Mouse (Mus musculus): ENCODE results near the gene Rpl10-ps3. TPM values are rescaled to one million over a fixed set of nuclear protein-coding genes. Genes with fewer than 3 reads are reported as not detected.

Gene Rpl10-ps3
- polyA plus RNA-seq (2012; rRNA removed): 66.9 and 84.2 TPM in 2 replicates

DNA sequence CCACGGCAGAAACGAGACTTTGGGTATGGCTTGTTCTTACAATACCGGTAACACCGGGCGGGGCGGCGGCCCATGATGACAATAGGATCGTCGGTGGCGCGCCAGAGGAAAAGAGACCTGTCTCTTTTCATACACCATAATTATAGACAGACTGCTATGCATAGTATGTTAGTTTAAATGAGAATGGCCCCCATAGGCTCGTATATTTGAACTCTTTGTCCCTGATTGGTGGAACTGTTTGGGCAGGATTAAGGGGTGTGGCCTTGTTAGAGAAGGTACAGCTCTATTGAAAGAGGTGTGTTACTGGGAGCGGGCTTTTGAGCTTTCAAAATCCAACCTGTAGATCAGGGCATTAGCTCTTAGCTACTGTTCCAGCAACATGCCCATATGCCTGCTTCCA is at the start of gene Rpl10-ps3:
Gene Rpl10-ps3 (minus strand): TSS at position 101 of the 400 bp plus-strand sequence.
- H3K4me3 ChIP-seq (ENCODE audit: insufficient read depth, low read length): no peak within 1 kb of the TSS
- no peaks in the 10 kb centered on the region for H3K4me1 ChIP-seq (ENCODE audit: control insufficient read depth, insufficient read depth, low read length)
- no peak within 1 kb of the TSS for H3K27ac ChIP-seq (ENCODE audit: insufficient read depth, low read length)
- no peak for TF ChIP-seq CTCF (IDR thresholded peaks at IDR 0.05; ENCODE audit: extremely low read depth, insufficient read depth, low read length)
- TF ChIP-seq POLR2A (IDR thresholded peaks at IDR 0.05; ENCODE audit: extremely low read depth, insufficient read depth, low read length): no peak

DNA sequence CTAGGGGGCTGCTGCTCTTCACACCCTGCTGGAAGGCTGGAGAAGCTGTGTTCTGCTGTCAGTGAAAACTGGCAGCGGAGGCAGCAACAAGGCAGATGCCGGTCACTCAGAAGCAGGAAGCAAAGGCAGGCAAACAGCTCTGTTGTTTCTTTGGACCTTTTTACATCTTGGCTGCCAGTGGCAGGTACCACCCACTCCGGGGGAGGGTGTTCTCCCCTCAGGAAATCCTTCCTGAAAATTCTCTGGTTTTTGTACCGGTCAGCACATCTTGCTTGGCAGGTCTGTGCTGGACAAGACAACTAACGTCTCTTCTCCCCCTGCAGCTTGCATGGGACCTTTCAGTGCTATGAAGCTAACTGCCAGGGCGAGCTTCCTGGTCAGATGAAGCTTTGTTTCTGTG is 30.8 kb upstream of the Rpl10-ps3 start:
- no peak for TF ChIP-seq CTCF (IDR thresholded peaks at IDR 0.05; ENCODE audit: extremely low read depth, insufficient read depth, low read length)
- peaks cover 1% of the 10 kb centered on the region; the same call in 1 of the 2 replicates for H3K4me1 ChIP-seq (ENCODE audit: control insufficient read depth, insufficient read depth, low read length)
- no peak overlapping the region for H3K4me3 ChIP-seq (ENCODE audit: insufficient read depth, low read length)
- no peak overlapping the region for H3K27ac ChIP-seq (ENCODE audit: insufficient read depth, low read length)

DNA sequence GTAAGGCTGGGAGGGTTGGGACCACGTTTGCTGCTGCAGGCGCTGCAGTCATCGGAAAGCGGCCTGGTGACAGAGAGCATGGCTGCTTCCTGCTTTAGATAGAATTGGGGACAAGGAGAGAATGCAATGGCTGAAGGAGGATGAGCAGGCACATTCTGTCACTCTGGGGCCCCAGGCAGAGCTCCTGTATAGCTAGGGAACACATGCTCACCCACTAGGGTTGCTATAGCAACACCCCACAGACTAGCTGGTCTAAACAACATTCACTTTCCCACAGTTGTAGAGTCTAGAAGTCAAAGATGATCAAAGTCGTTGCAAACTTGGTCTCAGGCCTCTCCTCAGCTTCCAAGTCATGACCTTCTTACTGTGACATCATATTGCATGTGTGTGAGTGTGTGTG is 29.9 kb upstream of the Rpl10-ps3 start:
- Histone ChIP-seq H3K27ac (ENCODE audit: insufficient read depth, low read length) (no peak overlapping the region), H3K4me1 (ENCODE audit: control insufficient read depth, insufficient read depth, low read length) (peaks cover 1% of the 10 kb centered on the region; the same call in 1 of the 2 replicates), H3K4me3 (ENCODE audit: insufficient read depth, low read length) (no peak overlapping the region)
- no peak for TF ChIP-seq POLR2A (IDR thresholded peaks at IDR 0.05; ENCODE audit: extremely low read depth, insufficient read depth, low read length)

DNA sequence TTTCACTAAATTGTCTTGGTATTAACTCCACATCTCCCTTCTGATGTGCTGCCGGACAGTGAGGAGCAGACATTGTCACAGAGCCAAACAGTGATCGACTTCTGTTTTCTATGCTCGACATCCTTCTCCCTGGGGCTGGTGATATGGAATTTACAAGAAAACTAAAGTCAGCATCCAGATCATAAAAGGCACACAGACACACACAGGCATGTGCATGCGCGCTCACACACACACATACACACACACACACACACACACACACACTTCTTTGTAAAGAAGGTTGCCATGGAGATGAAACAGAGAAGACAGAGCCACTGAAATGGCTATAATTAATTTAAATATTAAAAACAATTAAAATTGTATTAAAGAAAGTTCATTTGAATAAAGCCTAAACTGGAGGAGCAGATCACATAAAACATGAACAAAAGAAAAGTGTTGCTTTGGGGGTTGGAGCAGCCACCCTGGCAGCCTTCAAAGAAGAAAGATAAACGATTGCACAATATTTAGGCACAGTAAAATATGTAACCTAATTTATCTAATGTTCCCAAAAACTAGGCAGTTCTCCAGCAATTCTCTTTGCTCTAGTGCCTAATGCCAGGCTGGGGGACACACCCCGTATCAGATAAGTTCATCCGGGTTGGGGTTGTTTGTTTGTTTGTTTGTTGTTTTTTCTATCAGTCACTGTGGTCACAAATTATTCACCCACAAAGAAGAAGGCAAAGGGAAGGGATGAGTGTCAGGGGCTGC is 24.0 kb upstream of the Rpl10-ps3 start:
- TF ChIP-seq POLR2A (IDR thresholded peaks at IDR 0.05; ENCODE audit: extremely low read depth, insufficient read depth, low read length) (no peak), CTCF (IDR thresholded peaks at IDR 0.05; ENCODE audit: extremely low read depth, insufficient read depth, low read length) (no peak)
- Histone ChIP-seq H3K27ac (ENCODE audit: insufficient read depth, low read length) (no peak overlapping the region), H3K4me1 (ENCODE audit: control insufficient read depth, insufficient read depth, low read length) (no peaks in the 10 kb centered on the region), H3K4me3 (ENCODE audit: insufficient read depth, low read length) (no peak overlapping the region)

DNA sequence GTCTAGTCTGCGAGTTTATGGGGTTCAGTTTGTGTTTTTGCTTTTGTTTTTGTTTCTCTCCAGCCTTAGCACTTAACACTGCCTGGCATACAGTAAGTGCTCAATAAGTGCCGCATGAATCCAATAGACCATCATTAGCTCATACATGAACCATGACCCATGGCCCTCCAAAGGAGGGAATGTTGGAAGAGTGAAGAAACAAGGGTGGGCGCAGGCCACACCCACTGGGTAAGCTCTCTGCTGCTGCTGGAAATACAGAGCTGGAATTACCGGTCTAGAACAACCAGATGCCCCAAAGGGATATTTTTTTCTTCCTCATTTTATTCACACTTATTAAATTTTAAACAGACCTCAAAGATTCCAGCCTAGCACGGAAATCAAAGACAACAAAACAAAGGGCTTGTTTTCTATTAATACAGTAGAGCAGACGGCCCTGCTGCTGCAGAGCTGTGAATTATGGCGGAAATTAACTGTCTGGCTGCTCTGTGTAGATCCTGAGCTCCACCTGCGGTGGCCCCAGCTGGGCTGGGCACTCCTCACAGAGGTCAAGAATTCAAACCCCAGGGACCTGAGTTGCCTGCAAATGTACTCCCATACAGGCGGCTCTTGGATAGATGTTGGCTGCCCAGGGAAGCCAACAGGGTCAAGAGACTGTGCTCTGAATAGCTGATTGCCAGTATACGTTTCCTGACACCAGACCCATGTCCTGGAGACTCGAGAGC is 20.5 kb upstream of the Rpl10-ps3 start:
- no peaks in the 10 kb centered on the region for H3K4me1 ChIP-seq (ENCODE audit: control insufficient read depth, insufficient read depth, low read length)
- H3K27ac ChIP-seq (ENCODE audit: insufficient read depth, low read length): no peak overlapping the region
- H3K4me3 ChIP-seq (ENCODE audit: insufficient read depth, low read length): no peak overlapping the region
- TF ChIP-seq POLR2A (IDR thresholded peaks at IDR 0.05; ENCODE audit: extremely low read depth, insufficient read depth, low read length) (no peak), CTCF (IDR thresholded peaks at IDR 0.05; ENCODE audit: extremely low read depth, insufficient read depth, low read length) (no peak)

DNA sequence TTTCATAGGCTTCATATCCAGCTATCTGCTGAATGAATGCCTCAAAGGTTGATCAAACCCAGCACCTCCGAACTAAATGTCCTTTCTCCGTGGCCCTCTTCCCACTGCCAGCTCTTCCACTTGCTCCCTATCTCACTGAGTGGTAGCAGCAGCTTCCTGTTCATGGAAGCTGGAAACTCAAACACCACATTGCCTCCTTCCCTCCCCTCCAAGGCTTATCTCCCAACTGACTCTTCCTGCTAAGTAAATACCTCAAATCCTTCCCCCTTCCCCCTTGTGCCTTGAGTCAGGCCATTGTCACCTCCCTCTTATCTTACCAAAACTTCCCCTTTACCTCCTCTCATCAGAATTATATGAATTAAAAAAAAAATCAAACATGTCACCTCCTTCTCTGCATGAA is 19.2 kb upstream of the Rpl10-ps3 start:
- no peak overlapping the region for H3K27ac ChIP-seq (ENCODE audit: insufficient read depth, low read length)
- H3K4me1 ChIP-seq (ENCODE audit: control insufficient read depth, insufficient read depth, low read length): no peaks in the 10 kb centered on the region
- no peak for TF ChIP-seq CTCF (IDR thresholded peaks at IDR 0.05; ENCODE audit: extremely low read depth, insufficient read depth, low read length)
- TF ChIP-seq POLR2A (IDR thresholded peaks at IDR 0.05; ENCODE audit: extremely low read depth, insufficient read depth, low read length): no peak
- no peak overlapping the region for H3K4me3 ChIP-seq (ENCODE audit: insufficient read depth, low read length)

DNA sequence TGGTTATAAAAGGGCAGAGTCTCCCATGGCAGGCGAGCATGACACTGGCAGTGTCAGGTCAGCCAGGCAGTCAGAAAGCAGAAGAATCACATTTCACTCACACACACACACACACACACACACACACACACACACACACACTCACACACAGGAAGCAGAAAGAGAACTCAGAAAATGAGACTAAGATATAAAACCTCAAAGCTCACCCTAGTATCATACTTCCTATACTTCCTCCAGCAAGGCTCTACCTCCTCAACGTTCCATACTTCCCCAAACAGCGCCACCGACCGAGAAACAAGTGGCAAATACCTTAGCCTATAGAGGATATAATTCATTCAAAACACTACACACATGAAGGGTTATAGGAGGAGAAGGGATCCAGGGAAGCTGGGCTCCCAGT is 18.5 kb upstream of the Rpl10-ps3 start:
- no peak overlapping the region for H3K4me3 ChIP-seq (ENCODE audit: insufficient read depth, low read length)
- TF ChIP-seq CTCF (IDR thresholded peaks at IDR 0.05; ENCODE audit: extremely low read depth, insufficient read depth, low read length) (no peak), POLR2A (IDR thresholded peaks at IDR 0.05; ENCODE audit: extremely low read depth, insufficient read depth, low read length) (no peak)

DNA sequence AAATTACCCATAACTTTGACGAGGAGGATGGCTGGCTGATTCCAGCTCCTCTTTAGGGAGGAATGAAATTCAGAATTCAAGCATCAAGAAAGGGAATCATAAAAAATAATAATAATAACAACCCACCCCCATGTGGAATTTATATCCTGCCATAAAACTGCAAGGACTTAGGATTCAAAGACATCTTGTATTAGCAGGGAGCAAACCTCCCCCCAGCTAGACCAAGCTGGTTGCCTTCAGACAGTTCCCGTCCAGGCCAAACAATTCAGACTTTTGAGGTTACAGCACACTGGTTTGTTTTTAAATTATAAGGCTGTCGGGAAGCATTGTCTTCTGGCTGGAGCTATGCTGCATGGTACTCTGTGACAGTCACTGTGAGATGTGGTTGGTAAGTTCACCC is 17.8 kb upstream of the Rpl10-ps3 start:
- TF ChIP-seq POLR2A (IDR thresholded peaks at IDR 0.05; ENCODE audit: extremely low read depth, insufficient read depth, low read length) (no peak), CTCF (IDR thresholded peaks at IDR 0.05; ENCODE audit: extremely low read depth, insufficient read depth, low read length) (no peak)
- Histone ChIP-seq H3K4me3 (ENCODE audit: insufficient read depth, low read length) (no peak overlapping the region), H3K27ac (ENCODE audit: insufficient read depth, low read length) (no peak overlapping the region), H3K4me1 (ENCODE audit: control insufficient read depth, insufficient read depth, low read length) (no peaks in the 10 kb centered on the region)

More for the DNA sequence above, 18.5 kb upstream of the Rpl10-ps3 start:
- Histone ChIP-seq H3K27ac (ENCODE audit: insufficient read depth, low read length) (no peak overlapping the region), H3K4me1 (ENCODE audit: control insufficient read depth, insufficient read depth, low read length) (no peaks in the 10 kb centered on the region)

DNA sequence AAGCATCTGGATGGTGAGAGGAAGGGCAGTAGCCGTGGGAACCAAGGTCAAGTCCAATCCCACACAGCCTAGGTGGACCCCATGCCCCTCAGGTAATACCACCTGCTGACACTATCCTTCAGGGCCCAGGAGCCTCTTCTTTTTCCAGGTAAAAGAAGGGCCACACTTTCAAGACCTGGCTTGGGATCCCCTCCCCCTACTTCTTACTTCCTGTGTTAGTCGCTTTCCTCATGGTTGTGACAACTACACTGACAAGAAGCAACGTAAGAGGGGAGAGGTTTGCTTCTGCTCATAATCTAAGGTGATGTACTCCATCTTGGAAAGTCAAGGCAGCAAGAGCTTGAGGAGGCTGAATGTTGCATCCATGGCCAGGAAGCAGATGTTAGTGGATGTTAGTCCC is 15.6 kb upstream of the Rpl10-ps3 start:
- no peaks in the 10 kb centered on the region for H3K4me1 ChIP-seq (ENCODE audit: control insufficient read depth, insufficient read depth, low read length)
- no peak overlapping the region for H3K4me3 ChIP-seq (ENCODE audit: insufficient read depth, low read length)
- TF ChIP-seq CTCF (IDR thresholded peaks at IDR 0.05; ENCODE audit: extremely low read depth, insufficient read depth, low read length) (no peak), POLR2A (IDR thresholded peaks at IDR 0.05; ENCODE audit: extremely low read depth, insufficient read depth, low read length) (no peak)
- no peak overlapping the region for H3K27ac ChIP-seq (ENCODE audit: insufficient read depth, low read length)

DNA sequence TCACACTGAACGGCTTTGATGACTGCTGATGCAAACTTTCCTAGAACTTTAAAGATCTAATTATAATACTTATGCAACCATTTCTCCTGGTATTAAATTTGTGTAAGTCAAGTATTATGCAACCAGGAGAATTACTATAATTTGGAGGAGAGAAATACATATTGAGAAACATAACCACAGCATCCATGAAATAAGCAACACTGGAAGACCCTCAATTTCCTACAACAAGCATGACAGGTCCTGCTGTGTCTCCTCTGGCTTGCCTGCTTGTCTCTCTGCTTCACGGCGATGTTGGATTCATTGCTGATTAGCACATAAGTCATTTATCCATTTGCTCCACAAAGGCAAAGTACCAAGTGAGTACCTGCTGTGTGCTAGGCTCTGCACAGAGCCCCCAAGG is 12.6 kb upstream of the Rpl10-ps3 start:
- TF ChIP-seq CTCF (IDR thresholded peaks at IDR 0.05; ENCODE audit: extremely low read depth, insufficient read depth, low read length) (no peak), POLR2A (IDR thresholded peaks at IDR 0.05; ENCODE audit: extremely low read depth, insufficient read depth, low read length) (no peak)
- Histone ChIP-seq H3K4me3 (ENCODE audit: insufficient read depth, low read length) (no peak overlapping the region), H3K4me1 (ENCODE audit: control insufficient read depth, insufficient read depth, low read length) (no peaks in the 10 kb centered on the region), H3K27ac (ENCODE audit: insufficient read depth, low read length) (no peak overlapping the region)
